Mouse (Mus musculus) limb, embryonic 14.5 days (tissue): ENCODE data around the gene Tjp1. TPM values are rescaled to one million over a fixed set of nuclear protein-coding genes. Genes with fewer than 3 reads are reported as not detected.

ENCODE experiments used
- ATAC-seq: fragments of 200-750 bp; cut with Nextera tagmentation; 2 replicates; pipeline ENCODE4 v1.8.0; 2017; ENCODE audit warnings: low read depth, moderate number of reproducible peaks, moderate TSS enrichment; ENCODE audit not compliant: low FRiP score
- DNase-seq: peaks from one replicate; pipeline ENCODE4 v3.0.0-alpha.2; 2015; ENCODE audit warnings: low spot score
- H3K27ac ChIP-seq: fragments of 300-500 bp; sonication (generic); replicated peaks from 2 replicates; pipeline ENCODE4 v1.5.1; 2014; ENCODE audit warnings: low read depth, mild to moderate bottlenecking, low read length, moderate library complexity, mixed read lengths
- H3K27me3 ChIP-seq: fragments of 300-500 bp; sonication (generic); 2 replicates; pipeline ENCODE4 v1.6.1; 2014; ENCODE audit warnings: low read length, mixed read lengths; ENCODE audit not compliant: control insufficient read depth, insufficient read depth
- H3K36me3 ChIP-seq: fragments of 300-500 bp; sonication (generic); 2 replicates; pipeline ENCODE4 v1.6.1; 2014; ENCODE audit warnings: mild to moderate bottlenecking, low read length, moderate library complexity, mixed read lengths; ENCODE audit not compliant: control insufficient read depth, insufficient read depth
- H3K4me1 ChIP-seq: fragments of 300-500 bp; sonication (generic); 2 replicates; pipeline ENCODE4 v1.6.1; 2014; ENCODE audit warnings: antibody characterized with exemption, low read length, mixed read lengths; ENCODE audit not compliant: control insufficient read depth, insufficient read depth
- H3K4me2 ChIP-seq: fragments of 300-500 bp; sonication (generic); replicated peaks from 2 replicates; pipeline ENCODE4 v1.6.1; 2014; ENCODE audit warnings: low read depth, mild to moderate bottlenecking, low read length, moderate library complexity; ENCODE audit not compliant: severe bottlenecking
- H3K4me3 ChIP-seq: fragments of 300-500 bp; sonication (generic); replicated peaks from 2 replicates; pipeline ENCODE4 v1.5.1; 2014; ENCODE audit warnings: low read length
- H3K9ac ChIP-seq: fragments of 300-500 bp; sonication (generic); 2 replicates; pipeline ENCODE4 v1.6.1; 2014; ENCODE audit warnings: mild to moderate bottlenecking, low read depth, low read length, moderate library complexity; ENCODE audit not compliant: severe bottlenecking
- H3K9me3 ChIP-seq: fragments of 300-500 bp; sonication (generic); 2 replicates; pipeline ENCODE4 v1.6.1; 2016; ENCODE audit warnings: low read length; ENCODE audit not compliant: control insufficient read depth
- POLR2A ChIP-seq: fragments of 200-500 bp; IDR thresholded peaks from 2 replicates; pipeline ENCODE4 v1.8.0; 2012; ENCODE audit warnings: inconsistent platforms, mild to moderate bottlenecking, moderate library complexity, borderline replicate concordance; ENCODE audit not compliant: insufficient read depth, insufficient read length; ENCODE audit errors: extremely low read depth
- WGBS: fragments of 180-500 bp; shearing (Covaris S2); extraction: QIAGEN DNeasy Blood & Tissue Kit; methylation state at CpG from one replicate; pipeline ENCODE4 v1.1.7; 2014; 5-methylcytosine and 5-hydroxymethylcytosine counted together
- polyA plus RNA-seq, 2 experiments: library from polyadenylated mRNA; depleted of rRNA in 1 of 2; stranded (reverse) in 1 of 2; unstranded in 1 of 2; fragments of >200 nt; fragmentation: Nextera tagmentation in 1 of 2; extraction: Ambion mirVana in 1 of 2; gene quantifications; 2 replicates each; pipeline versions ENCODE4 v1.2.1 to v1.2.3; 2012 to 2014

The Tjp1 gene
- polyA plus RNA-seq, 2 experiments: 17.9 to 37.2 TPM

GRCm38 (mm10) chr7:65369101-65369500, 158.5 kb downstream of the Tjp1 start:
- Histone ChIP-seq H3K27ac (no peak overlapping the region), H3K27me3 (no peaks in the 10 kb centered on the region), H3K4me2 (peak overlapping the region; percentile 38), H3K4me1 (peaks cover 13% of the 10 kb centered on the region), H3K36me3 (no peaks in the 10 kb centered on the region), H3K9ac (no peak overlapping the region), H3K4me3 (peak overlapping the region; percentile 84), H3K9me3 (no peaks in the 10 kb centered on the region)
- no peak for TF ChIP-seq POLR2A
- DNase-seq (no peak), ATAC-seq (no peak)
- 41% methylated on average over 5 of the region's 5 CpGs for WGBS

GRCm38 (mm10) chr7:65367386-65368245, 160.0 kb downstream of the Tjp1 start:
- no peak for TF ChIP-seq POLR2A
- Histone ChIP-seq H3K4me2 (no peak overlapping the region), H3K9me3 (no peaks in the 10 kb centered on the region), H3K4me3 (no peak overlapping the region), H3K9ac (no peak overlapping the region), H3K27me3 (no peaks in the 10 kb centered on the region), H3K27ac (no peak overlapping the region), H3K4me1 (peaks cover 13% of the 10 kb centered on the region), H3K36me3 (no peaks in the 10 kb centered on the region)
- DNase-seq (no peak), ATAC-seq (no peak)
- WGBS: 77% methylated on average over 16 of the region's 16 CpGs

GRCm38 (mm10) chr7:65366153-65366552, 161.4 kb downstream of the Tjp1 start:
- H3K9ac ChIP-seq: no peak overlapping the region
- H3K27ac ChIP-seq: no peak overlapping the region
- DNase-seq: no peak
- H3K27me3 ChIP-seq: no peaks in the 10 kb centered on the region
- 19% methylated on average over 1 of the region's 1 CpGs for WGBS
- H3K4me3 ChIP-seq: no peak overlapping the region
- TF ChIP-seq POLR2A: no peak
- H3K9me3 ChIP-seq: no peaks in the 10 kb centered on the region
- H3K36me3 ChIP-seq: no peaks in the 10 kb centered on the region
- no peak overlapping the region for H3K4me2 ChIP-seq
- no peak for ATAC-seq
- peaks cover 9% of the 10 kb centered on the region for H3K4me1 ChIP-seq

- TF ChIP-seq POLR2A: no peak
- Histone ChIP-seq H3K36me3 (no peaks in the 10 kb centered on the region), H3K4me2 (no peak overlapping the region), H3K9me3 (no peaks in the 10 kb centered on the region), H3K27ac (no peak overlapping the region), H3K9ac (no peak overlapping the region), H3K4me3 (no peak overlapping the region), H3K4me1 (peaks cover 9% of the 10 kb centered on the region), H3K27me3 (no peaks in the 10 kb centered on the region)
- WGBS: 91% methylated on average over 4 of the region's 4 CpGs
- ATAC-seq (no peak), DNase-seq (no peak)
Observed at GRCm38 (mm10) chr7:65365560-65365959, 162.0 kb downstream of the Tjp1 start.

GRCm38 (mm10) chr7:65360278-65360677, 167.3 kb downstream of the Tjp1 start:
- no peak overlapping the region for H3K4me3 ChIP-seq
- H3K27ac ChIP-seq: no peak overlapping the region
- no peaks in the 10 kb centered on the region for H3K9me3 ChIP-seq
- DNase-seq: peak; percentile 41
- H3K4me1 ChIP-seq: peaks cover 11% of the 10 kb centered on the region
- WGBS: 35% methylated on average over 3 of the region's 3 CpGs
- H3K9ac ChIP-seq: no peak overlapping the region
- ATAC-seq: peak; percentile 53; the same call in 1 of the 2 replicates
- no peak for TF ChIP-seq POLR2A
- no peaks in the 10 kb centered on the region for H3K27me3 ChIP-seq
- no peak overlapping the region for H3K4me2 ChIP-seq
- H3K36me3 ChIP-seq: no peaks in the 10 kb centered on the region
